Mouse (Mus musculus): Measurements from ENCODE around the gene Thnsl1.

DNA sequence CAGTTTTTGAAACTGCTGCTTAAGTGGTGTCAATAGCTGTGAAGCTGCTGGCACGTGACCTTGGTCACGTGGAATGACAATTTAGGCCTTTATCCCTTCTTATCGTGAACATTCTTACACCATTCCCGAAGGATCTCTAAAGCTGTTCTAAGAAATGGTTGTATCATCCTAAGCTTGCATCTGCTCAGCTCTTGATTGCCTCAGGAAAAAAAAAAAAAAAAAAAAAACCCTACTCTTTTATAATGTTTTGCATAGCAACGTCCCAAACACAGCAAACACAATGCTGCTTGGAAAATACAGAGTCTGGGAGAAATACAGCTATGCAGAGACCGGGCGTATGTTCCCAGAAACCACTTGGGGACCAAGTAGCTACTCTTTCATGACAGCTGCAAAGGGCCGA is 41.2 kb upstream of the Thnsl1 start:
- TF ChIP-seq POLR2A (IDR thresholded peaks at IDR 0.05; ENCODE audit: extremely low read depth, insufficient read depth, low read length) (no peak), CTCF (IDR thresholded peaks at IDR 0.05; ENCODE audit: extremely low read depth, insufficient read depth, low read length) (no peak)

Data from cortical plate, adult 2 months (tissue).